Mouse (Mus musculus) forebrain, postnatal 0 days (tissue): ENCODE data around the gene Tns1. TPM values are rescaled to one million over a fixed set of nuclear protein-coding genes. Genes with fewer than 3 reads are reported as not detected.
A peak's percentile ranks its signal among the peaks of the same experiment; 100 is the strongest.

Experiments
- ATAC-seq: fragments of 200-750 bp; cut with Nextera tagmentation; 2 replicates; pipeline ENCODE4 v1.8.0; 2017; ENCODE audit warnings: mild to moderate bottlenecking, moderate library complexity
- DNase-seq: peaks from one replicate; pipeline ENCODE4 v3.0.0-alpha.2; 2015
- H3K27ac ChIP-seq: fragments of 300-500 bp; sonication (generic); 2 replicates; pipeline ENCODE4 v1.5.1; 2014; ENCODE audit warnings: low read depth, mild to moderate bottlenecking, antibody characterized with exemption, low read length, moderate library complexity, mixed read lengths
- H3K27me3 ChIP-seq: fragments of 300-500 bp; sonication (generic); 2 replicates; pipeline ENCODE4 v1.6.1; 2014; ENCODE audit warnings: mild to moderate bottlenecking, low read length, mixed read lengths; ENCODE audit not compliant: insufficient read depth
- H3K36me3 ChIP-seq: fragments of 300-500 bp; sonication (generic); 2 replicates; pipeline ENCODE4 v1.6.1; 2014; ENCODE audit warnings: mild to moderate bottlenecking, moderate library complexity; ENCODE audit not compliant: insufficient read depth
- H3K4me1 ChIP-seq: fragments of 300-500 bp; sonication (generic); 2 replicates; pipeline ENCODE4 v1.6.1; 2014; ENCODE audit warnings: antibody characterized with exemption; ENCODE audit not compliant: insufficient read depth
- H3K4me2 ChIP-seq: fragments of 300-500 bp; sonication (generic); 2 replicates; pipeline ENCODE4 v1.6.1; 2014; ENCODE audit warnings: low read depth, mild to moderate bottlenecking, moderate library complexity
- H3K4me3 ChIP-seq: fragments of 300-500 bp; sonication (generic); 2 replicates; pipeline ENCODE4 v1.5.1; 2014; ENCODE audit warnings: low read depth, low read length, mixed read lengths
- H3K9ac ChIP-seq: fragments of 300-500 bp; sonication (generic); 2 replicates; pipeline ENCODE4 v1.6.1; 2014; ENCODE audit warnings: mild to moderate bottlenecking
- H3K9me3 ChIP-seq: fragments of 300-500 bp; sonication (generic); 2 replicates; pipeline ENCODE4 v1.6.1; 2016; ENCODE audit warnings: low read length
- CTCF ChIP-seq: sonication (generic); IDR thresholded peaks from 2 replicates; pipeline ENCODE4 v1.5.1; 2016; ENCODE audit warnings: antibody characterized with exemption, control low read depth, low read depth
- WGBS: fragments of 180-500 bp; shearing (Covaris S2); extraction: QIAGEN DNeasy Blood & Tissue Kit; methylation state at CpG from one replicate; pipeline ENCODE4 v1.1.7; 2014; 5-methylcytosine and 5-hydroxymethylcytosine counted together
- polyA plus RNA-seq: library from polyadenylated mRNA; unstranded; fragments of >200 nt; fragmentation: Nextera tagmentation; extraction: Ambion mirVana; gene quantifications from 2 replicates; pipeline ENCODE4 v1.2.1, GENCODE M21; 2015
- total RNA-seq: library from RNA; depleted of rRNA; stranded (reverse); fragments of >200 nt; gene quantifications from 2 replicates; pipeline ENCODE4 v1.2.3, GENCODE M21; 2014

Gene Tns1
- total and polyA plus RNA-seq, 2 experiments from 2014 or later: 7.0 to 21.8 TPM

GRCm38 (mm10) chr1:73998131-73998865 lies 126.0 kb downstream of the Tns1 start:
- no peaks in the 10 kb centered on the region for H3K4me1 ChIP-seq
- DNase-seq (no peak), ATAC-seq (no peak)
- no peak overlapping the region for H3K27ac ChIP-seq
- TF ChIP-seq CTCF: no peak
- H3K4me3 ChIP-seq: no peak overlapping the region
- H3K9me3 ChIP-seq: no peaks in the 10 kb centered on the region
- no peaks in the 10 kb centered on the region for H3K27me3 ChIP-seq
- H3K9ac ChIP-seq: no peak overlapping the region
- H3K4me2 ChIP-seq: no peak overlapping the region
- no peaks in the 10 kb centered on the region for H3K36me3 ChIP-seq
- WGBS: 62% methylated on average over 9 of the region's 9 CpGs

- DNase-seq: no peak
- H3K9ac ChIP-seq: no peak overlapping the region
- no peaks in the 10 kb centered on the region for H3K9me3 ChIP-seq
- no peak overlapping the region for H3K4me2 ChIP-seq
- no peaks in the 10 kb centered on the region for H3K36me3 ChIP-seq
- TF ChIP-seq CTCF: no peak
- ATAC-seq: no peak
- H3K4me1 ChIP-seq: no peaks in the 10 kb centered on the region
- WGBS: 82% methylated on average over 6 of the region's 6 CpGs
- H3K27me3 ChIP-seq: no peaks in the 10 kb centered on the region
- H3K4me3 ChIP-seq: no peak overlapping the region
- no peak overlapping the region for H3K27ac ChIP-seq
Measured at GRCm38 (mm10) chr1:73997341-73997740, 126.9 kb downstream of the Tns1 start.

GRCm38 (mm10) chr1:73996650-73997049 lies 127.6 kb downstream of the Tns1 start:
- H3K4me2 ChIP-seq: no peak overlapping the region
- H3K9me3 ChIP-seq: no peaks in the 10 kb centered on the region
- H3K27me3 ChIP-seq: no peaks in the 10 kb centered on the region
- DNase-seq (no peak), ATAC-seq (no peak)
- no peaks in the 10 kb centered on the region for H3K4me1 ChIP-seq
- 86% methylated on average over 3 of the region's 3 CpGs for WGBS
- no peak overlapping the region for H3K4me3 ChIP-seq
- no peaks in the 10 kb centered on the region for H3K36me3 ChIP-seq
- no peak overlapping the region for H3K9ac ChIP-seq
- no peak overlapping the region for H3K27ac ChIP-seq
- TF ChIP-seq CTCF: no peak

GRCm38 (mm10) chr1:73996209-73996608 lies 128.0 kb downstream of the Tns1 start:
- Histone ChIP-seq H3K27ac (no peak overlapping the region), H3K9me3 (no peaks in the 10 kb centered on the region), H3K36me3 (no peaks in the 10 kb centered on the region), H3K4me1 (no peaks in the 10 kb centered on the region), H3K4me2 (no peak overlapping the region), H3K27me3 (no peaks in the 10 kb centered on the region), H3K4me3 (no peak overlapping the region), H3K9ac (no peak overlapping the region)
- 47% methylated on average over 2 of the region's 2 CpGs for WGBS
- DNase-seq (peak; percentile 48), ATAC-seq (no peak; the same call in 1 of the 2 replicates)
- peak; percentile 69 for TF ChIP-seq CTCF

DNA sequence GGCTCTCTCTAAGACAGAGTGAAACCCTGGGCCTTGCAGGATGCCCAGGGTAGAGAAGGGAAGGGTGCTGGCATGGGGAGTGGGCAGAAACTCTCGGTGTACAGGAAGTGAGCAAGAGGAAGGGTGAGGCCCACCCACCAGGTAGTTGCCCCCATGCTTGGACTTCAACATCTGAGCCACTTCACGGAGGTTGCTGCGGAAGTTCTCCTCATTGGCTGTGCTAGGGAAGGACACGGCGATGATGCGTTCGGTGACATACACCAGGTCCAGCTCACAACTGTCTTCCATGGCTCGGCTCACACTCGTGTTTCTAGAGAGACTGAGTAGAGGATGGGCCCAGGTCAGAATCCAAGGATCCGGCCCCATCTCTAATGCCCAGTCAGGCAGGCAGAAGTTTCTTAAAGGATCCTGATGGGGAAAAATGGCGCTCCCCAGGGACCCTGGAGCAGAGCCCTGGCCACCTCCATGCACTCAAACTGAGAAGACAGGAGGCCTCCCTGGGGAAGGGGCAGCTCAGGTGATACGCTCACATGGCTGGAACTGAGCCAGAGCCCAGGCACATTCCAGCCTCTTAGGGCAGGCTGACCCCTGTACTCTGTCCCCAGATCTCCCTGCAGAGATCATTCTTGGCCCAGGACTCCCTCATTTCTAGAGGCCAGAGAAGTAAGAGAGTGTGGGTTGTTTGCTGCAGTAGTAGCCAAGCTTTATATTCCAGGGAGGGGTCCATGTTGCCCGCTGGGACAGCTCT lies 129.0 kb downstream of the Tns1 start:
- Histone ChIP-seq H3K4me1 (no peaks in the 10 kb centered on the region), H3K4me2 (no peak overlapping the region)

DNA sequence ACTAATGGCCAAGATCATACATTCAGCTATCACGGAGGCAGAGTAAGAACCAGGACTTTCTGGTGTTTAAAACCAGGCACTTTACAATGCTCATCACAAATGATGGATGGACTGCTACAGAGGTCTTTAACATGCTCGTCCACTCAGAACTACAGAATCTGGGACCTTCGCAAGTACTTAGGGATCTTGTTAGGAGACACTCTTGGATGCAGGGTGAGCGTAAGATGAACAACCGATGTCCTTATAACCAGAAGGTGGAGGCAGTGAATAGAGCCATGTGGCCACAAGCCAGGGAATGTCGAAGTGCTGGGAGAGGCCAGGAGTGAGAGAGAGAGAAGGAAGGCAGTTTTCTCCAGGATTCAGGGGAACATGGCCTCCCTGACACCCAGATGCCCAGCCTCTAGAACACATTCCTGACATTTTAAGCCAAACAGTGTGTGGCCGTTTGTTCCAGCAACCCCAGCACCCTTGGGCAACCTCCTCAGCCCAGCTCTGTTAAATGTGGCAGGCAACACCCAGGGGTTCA lies 130.3 kb downstream of the Tns1 start:
- Histone ChIP-seq H3K36me3 (no peaks in the 10 kb centered on the region), H3K4me1 (no peaks in the 10 kb centered on the region), H3K27ac (no peak overlapping the region), H3K9me3 (no peaks in the 10 kb centered on the region), H3K4me2 (no peak overlapping the region), H3K27me3 (no peaks in the 10 kb centered on the region), H3K4me3 (no peak overlapping the region), H3K9ac (no peak overlapping the region)
- DNase-seq: no peak
- ATAC-seq: no peak
- WGBS: 78% methylated on average over 7 of the region's 7 CpGs
- TF ChIP-seq CTCF: no peak

More for the DNA sequence above, 129.0 kb downstream of the Tns1 start:
- Histone ChIP-seq H3K9ac (no peak overlapping the region), H3K9me3 (no peaks in the 10 kb centered on the region), H3K27me3 (no peaks in the 10 kb centered on the region), H3K4me3 (no peak overlapping the region), H3K36me3 (no peaks in the 10 kb centered on the region), H3K27ac (no peak overlapping the region)
- ATAC-seq: no peak
- 89% methylated on average over 13 of the region's 13 CpGs for WGBS
- no peak for DNase-seq
- no peak for TF ChIP-seq CTCF

- no peak for TF ChIP-seq CTCF
- Histone ChIP-seq H3K9ac (no peak overlapping the region), H3K27me3 (no peaks in the 10 kb centered on the region), H3K4me1 (no peaks in the 10 kb centered on the region), H3K4me3 (no peak overlapping the region), H3K4me2 (no peak overlapping the region), H3K27ac (no peak overlapping the region), H3K9me3 (no peaks in the 10 kb centered on the region), H3K36me3 (no peaks in the 10 kb centered on the region)
- WGBS: 81% methylated on average over 7 of the region's 7 CpGs
- DNase-seq: no peak
- no peak for ATAC-seq
Measured at GRCm38 (mm10) chr1:73993279-73993678, 131.0 kb downstream of the Tns1 start.
